Mouse (Mus musculus): ENCODE data around the gene Gatad2a.

DNA sequence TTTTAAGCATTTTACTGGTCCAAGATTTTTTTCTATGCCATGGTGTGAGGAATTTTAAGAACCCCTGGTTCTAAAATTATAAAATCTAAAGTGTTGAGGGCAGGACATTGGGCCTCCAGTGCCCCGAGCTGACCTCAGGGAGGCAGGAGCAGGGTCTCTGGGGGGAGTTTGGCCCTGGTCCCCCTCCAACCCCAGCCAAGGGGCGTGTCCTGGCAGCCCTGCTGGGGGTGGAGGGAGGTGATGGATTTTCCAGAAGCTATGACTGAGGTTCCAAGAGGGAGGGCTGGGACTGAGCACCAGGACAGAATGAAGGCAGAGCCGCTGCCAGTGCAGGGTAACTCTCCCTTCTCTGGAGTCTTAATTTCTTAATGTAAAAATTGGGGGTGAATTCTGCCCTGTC, 118.2 kb downstream of the Gatad2a start:
- TF ChIP-seq CTCF (IDR thresholded peaks at IDR 0.05; ENCODE audit: low read depth): no peak
- TF ChIP-seq EP300 (IDR thresholded peaks at IDR 0.05; ENCODE audit: low read depth): no peak
